Mouse (Mus musculus): Measurements from ENCODE around the gene Pde4c. TPM values are rescaled to one million over a fixed set of nuclear protein-coding genes. Genes with fewer than 3 reads are reported as not detected.
A peak's percentile ranks its signal among the peaks of the same experiment; 100 is the strongest.

Pde4c gene
- polyA plus RNA-seq, 1 experiment from 2014 or later = 0.19 TPM

DNA sequence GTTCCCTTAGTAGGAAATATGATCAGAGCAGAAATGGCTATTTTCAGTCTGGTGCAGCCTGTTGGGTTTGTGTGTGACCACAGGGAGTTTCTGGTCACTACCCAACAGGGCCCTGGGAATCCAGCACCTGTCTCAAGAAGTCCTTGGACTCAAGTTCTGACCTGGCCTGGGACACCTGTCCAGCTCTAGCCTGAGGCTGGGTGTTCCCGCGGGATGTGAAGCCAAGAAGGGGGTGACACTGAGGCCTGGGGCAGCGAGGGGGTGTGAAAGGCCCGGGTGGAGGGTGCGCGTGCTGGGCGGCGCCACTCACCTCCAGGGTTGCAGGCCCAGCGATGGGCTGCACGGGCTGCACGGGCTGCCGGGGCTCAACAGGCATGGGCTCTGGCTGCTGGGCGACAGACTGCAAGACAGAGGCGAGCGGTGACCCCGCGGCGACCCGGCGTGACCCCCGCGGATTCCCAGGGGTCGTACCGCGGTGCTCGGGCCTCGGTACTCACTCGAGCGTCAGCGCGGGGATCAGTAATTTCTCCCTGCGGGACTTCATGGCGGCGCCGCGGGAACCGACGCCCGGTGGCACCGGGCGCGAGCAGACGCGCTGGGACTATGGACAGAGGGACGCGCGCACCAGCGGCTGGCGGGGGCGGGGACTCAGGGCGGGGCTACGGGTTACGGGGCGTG lies 73.0 kb downstream of the Pde4c start:
- H3K27me3 ChIP-seq = peaks cover 61% of the 10 kb centered on the region
- ATAC-seq (replicated peaks; ENCODE audit: insufficient number of reproducible peaks, insufficient read depth, low FRiP score, low read depth) = no peak
- no peaks in the 10 kb centered on the region for H3K9me3 ChIP-seq (replicated peaks)
- peaks cover 27% of the 10 kb centered on the region for H3K4me1 ChIP-seq (replicated peaks)
- no peak overlapping the region for H3K27ac ChIP-seq
- WGBS = 4% methylated on average over 54 of the region's 54 CpGs
- peak overlapping the region; percentile 60 for H3K4me3 ChIP-seq
- H3K4me2 ChIP-seq = peak overlapping the region; percentile 91
- no peaks in the 10 kb centered on the region for H3K36me3 ChIP-seq
- peak overlapping the region; percentile 57 for H3K9ac ChIP-seq

DNA sequence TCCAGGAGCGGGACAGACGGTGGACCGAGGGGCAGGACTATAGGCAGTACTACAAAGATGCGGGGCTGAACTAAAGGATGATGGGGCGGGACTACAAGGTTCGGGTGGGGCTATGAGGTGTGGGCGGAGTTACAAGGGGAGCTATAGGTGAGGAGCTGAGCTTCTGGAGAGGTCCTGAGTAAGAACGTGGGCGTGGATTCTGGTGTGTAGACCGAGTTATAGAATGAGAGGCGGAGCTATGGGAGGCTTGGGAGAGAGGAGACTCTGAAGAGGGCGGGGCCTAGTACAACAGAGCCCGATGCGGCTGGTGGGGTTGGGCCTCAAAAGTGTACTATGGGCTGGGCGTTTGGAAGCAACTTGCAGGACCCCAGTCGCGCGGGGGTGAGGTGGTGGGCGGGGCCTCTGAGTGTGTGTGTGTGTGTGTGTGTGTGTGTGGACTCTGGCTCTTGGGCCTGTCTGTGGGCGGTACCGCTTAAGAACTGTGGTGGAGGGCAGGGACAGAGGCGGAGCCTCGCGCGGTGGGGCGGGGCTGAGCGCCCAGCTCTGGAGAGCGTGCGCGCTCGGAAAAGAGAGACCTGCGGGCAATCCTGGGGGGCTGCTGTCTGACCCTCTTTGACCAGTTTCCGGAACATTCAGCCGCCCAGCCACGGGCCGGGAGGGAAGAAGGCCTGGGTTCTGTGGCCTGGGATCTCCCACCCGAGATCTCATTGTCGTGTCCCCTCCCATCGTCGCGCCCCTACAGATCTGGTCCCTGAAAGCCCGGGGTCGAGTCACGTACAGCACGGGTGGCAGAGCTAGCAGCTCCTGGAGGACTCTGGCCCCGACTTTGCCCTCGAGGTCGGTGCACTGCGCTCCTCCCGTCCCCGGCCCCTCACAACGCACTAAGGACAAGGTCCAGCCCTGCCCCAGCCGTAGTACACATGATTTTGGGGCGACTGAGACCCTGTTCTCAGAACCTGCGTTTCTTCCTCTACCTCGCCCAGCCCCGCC lies 73.9 kb downstream of the Pde4c start:
- peak overlapping the region; percentile 51 for H3K9ac ChIP-seq
- under 1% methylated on average over 57 of the region's 57 CpGs for WGBS
- H3K4me3 ChIP-seq = peak overlapping the region; percentile 60
- H3K4me1 ChIP-seq (replicated peaks) = peaks cover 23% of the 10 kb centered on the region
- H3K27ac ChIP-seq = 0 out of 2 replicates have a peak overlapping the region, but pooled peaks have one; percentile 14
- H3K27me3 ChIP-seq = peaks cover 69% of the 10 kb centered on the region
- ATAC-seq (replicated peaks; ENCODE audit: insufficient number of reproducible peaks, insufficient read depth, low FRiP score, low read depth) = peak; percentile 84
- no peaks in the 10 kb centered on the region for H3K36me3 ChIP-seq
- no peaks in the 10 kb centered on the region for H3K9me3 ChIP-seq (replicated peaks)
- peak overlapping the region; percentile 91 for H3K4me2 ChIP-seq

DNA sequence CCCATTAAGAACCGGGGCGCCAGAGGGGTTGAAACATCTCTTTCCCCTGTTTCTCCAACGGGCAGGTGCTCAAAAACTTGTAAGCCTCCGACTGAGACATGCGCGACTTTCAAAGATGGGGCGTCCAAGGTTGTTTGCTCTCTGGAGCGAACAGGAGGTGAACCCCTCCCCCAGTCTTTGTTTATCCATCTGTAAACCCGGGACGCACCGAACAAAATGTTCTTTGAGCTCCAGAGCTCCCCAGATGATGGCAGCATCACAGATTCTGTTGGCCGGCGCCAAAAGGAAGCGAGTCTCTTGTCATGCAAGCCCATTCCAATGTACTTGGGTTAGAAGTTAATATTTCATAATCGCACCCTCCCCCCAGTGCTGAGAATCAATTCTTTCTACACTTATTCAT lies 74.8 kb downstream of the Pde4c start:
- 19% methylated on average over 15 of the region's 15 CpGs for WGBS
- Histone ChIP-seq H3K27me3 (peaks cover 71% of the 10 kb centered on the region), H3K9ac (peak overlapping the region; percentile 51; the same call in 1 of the 2 replicates), H3K9me3 (replicated peaks) (no peaks in the 10 kb centered on the region), H3K4me2 (peak overlapping the region; percentile 91), H3K36me3 (no peaks in the 10 kb centered on the region), H3K27ac (no peak overlapping the region), H3K4me1 (replicated peaks) (peaks cover 16% of the 10 kb centered on the region), H3K4me3 (peak overlapping the region; percentile 60)
- ATAC-seq (replicated peaks; ENCODE audit: insufficient number of reproducible peaks, insufficient read depth, low FRiP score, low read depth) = no peak

DNA sequence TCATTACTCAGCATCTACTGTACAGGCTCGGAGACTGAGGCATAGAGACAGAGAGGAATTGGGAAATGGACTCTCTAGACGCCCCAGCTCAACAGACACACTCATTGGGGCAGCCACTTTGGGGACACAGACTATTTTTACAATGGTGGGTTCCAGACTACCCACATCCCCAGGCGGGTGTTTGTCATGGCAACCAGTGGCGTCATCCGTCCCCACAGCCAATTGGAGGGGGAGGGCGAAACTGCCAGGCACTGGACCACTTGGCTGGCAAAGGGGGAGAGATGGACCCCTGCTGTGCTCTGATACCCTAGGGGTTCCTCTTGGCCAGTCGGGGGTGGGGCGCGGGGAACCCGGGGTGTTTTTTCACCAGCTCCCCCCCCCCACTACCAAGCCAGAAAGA lies 77.1 kb downstream of the Pde4c start:
- ATAC-seq (replicated peaks; ENCODE audit: insufficient number of reproducible peaks, insufficient read depth, low FRiP score, low read depth) = no peak

More for the DNA sequence above, 77.1 kb downstream of the Pde4c start:
- H3K9me3 ChIP-seq (replicated peaks) = no peaks in the 10 kb centered on the region
- 54% methylated on average over 10 of the region's 10 CpGs for WGBS
- peaks cover 76% of the 10 kb centered on the region for H3K27me3 ChIP-seq
- H3K4me3 ChIP-seq = no peak overlapping the region
- H3K9ac ChIP-seq = no peak overlapping the region
- H3K36me3 ChIP-seq = no peaks in the 10 kb centered on the region
- no peak overlapping the region for H3K4me2 ChIP-seq
- peaks cover 30% of the 10 kb centered on the region for H3K4me1 ChIP-seq (replicated peaks)
- H3K27ac ChIP-seq = no peak overlapping the region

Small RNA genes within 50 kb of the gene (microRNA-seq; reads per million reads assigned to microRNA genes)
- 0.84 reads per million for gene Mir7240

Other genes starting within 250 kb of the Pde4c start
- gene Klhl26, start 246.8 kb upstream of the Pde4c start, polyA plus RNA-seq (2015; fragmentation: Nextera tagmentation; extraction: Ambion mirVana) = 8.7 and 12.7 TPM in 2 replicates
- gene Tmem59l, start 236.4 kb upstream of the Pde4c start, polyA plus RNA-seq (2015; fragmentation: Nextera tagmentation; extraction: Ambion mirVana) = 0.24 and 0.96 TPM in 2 replicates
- 3.8 and 11.1 TPM in 2 replicates for gene Crlf1, start 230.6 kb upstream of the Pde4c start, polyA plus RNA-seq (2015; fragmentation: Nextera tagmentation; extraction: Ambion mirVana)
- 116 and 117 TPM in 2 replicates for gene Rex1bd, start 217.0 kb upstream of the Pde4c start, polyA plus RNA-seq (2015; fragmentation: Nextera tagmentation; extraction: Ambion mirVana)
- gene Uba52, start 212.9 kb upstream of the Pde4c start, polyA plus RNA-seq (2015; fragmentation: Nextera tagmentation; extraction: Ambion mirVana) = 684 and 768 TPM in 2 replicates
- gene Fkbp8, start 196.0 kb upstream of the Pde4c start, polyA plus RNA-seq (2015; fragmentation: Nextera tagmentation; extraction: Ambion mirVana) = 203 and 274 TPM in 2 replicates
- 64.5 and 68.8 TPM in 2 replicates for gene Kxd1, start 195.8 kb upstream of the Pde4c start, polyA plus RNA-seq (2015; fragmentation: Nextera tagmentation; extraction: Ambion mirVana)
- 10.8 and 15.0 TPM in 2 replicates for gene Ell, start 184.3 kb upstream of the Pde4c start, polyA plus RNA-seq (2015; fragmentation: Nextera tagmentation; extraction: Ambion mirVana)
- gene Isyna1, start 129.3 kb upstream of the Pde4c start, polyA plus RNA-seq (2015; fragmentation: Nextera tagmentation; extraction: Ambion mirVana) = 92.9 and 121 TPM in 2 replicates
- 62.1 and 82.6 TPM in 2 replicates for gene Ssbp4, start 114.8 kb upstream of the Pde4c start, polyA plus RNA-seq (2015; fragmentation: Nextera tagmentation; extraction: Ambion mirVana)
- 1.4 and 3.4 TPM in 2 replicates for gene Lrrc25, start 107.6 kb upstream of the Pde4c start, polyA plus RNA-seq (2015; fragmentation: Nextera tagmentation; extraction: Ambion mirVana)
- 0.89 and 1.3 TPM in 2 replicates for gene Gdf15, start 91.3 kb upstream of the Pde4c start, polyA plus RNA-seq (2015; fragmentation: Nextera tagmentation; extraction: Ambion mirVana)
- gene Pgpep1, start 63.3 kb upstream of the Pde4c start, polyA plus RNA-seq (2015; fragmentation: Nextera tagmentation; extraction: Ambion mirVana) = 32.2 and 36.3 TPM in 2 replicates
- 256 and 281 TPM in 2 replicates for gene Lsm4, start 50.5 kb upstream of the Pde4c start, polyA plus RNA-seq (2015; fragmentation: Nextera tagmentation; extraction: Ambion mirVana)
- 79.8 and 89.0 TPM in 2 replicates for gene Jund, start 24.8 kb upstream of the Pde4c start, polyA plus RNA-seq (2015; fragmentation: Nextera tagmentation; extraction: Ambion mirVana)
- 0.04 TPM in 2 replicates for gene Iqcn, start 20.3 kb upstream of the Pde4c start, polyA plus RNA-seq (2015; fragmentation: Nextera tagmentation; extraction: Ambion mirVana)
- not detected in 2 replicates for gene Gm3336, start 5.2 kb upstream of the Pde4c start, polyA plus RNA-seq (2015; fragmentation: Nextera tagmentation; extraction: Ambion mirVana)
- gene Rab3a, start 31.0 kb downstream of the Pde4c start, polyA plus RNA-seq (2015; fragmentation: Nextera tagmentation; extraction: Ambion mirVana) = 21.0 and 25.5 TPM in 2 replicates
- 43.0 and 45.2 TPM in 2 replicates for gene Mpv17l2, start 37.2 kb downstream of the Pde4c start, polyA plus RNA-seq (2015; fragmentation: Nextera tagmentation; extraction: Ambion mirVana)
- gene Pik3r2, start 53.0 kb downstream of the Pde4c start, polyA plus RNA-seq (2015; fragmentation: Nextera tagmentation; extraction: Ambion mirVana) = 28.0 and 45.8 TPM in 2 replicates
- 5.0 and 11.1 TPM in 2 replicates for gene Mast3, start 81.3 kb downstream of the Pde4c start, polyA plus RNA-seq (2015; fragmentation: Nextera tagmentation; extraction: Ambion mirVana)
- gene Il12rb1, start 84.7 kb downstream of the Pde4c start, polyA plus RNA-seq (2015; fragmentation: Nextera tagmentation; extraction: Ambion mirVana) = 0.15 and 0.53 TPM in 2 replicates
- gene Arrdc2, start 116.0 kb downstream of the Pde4c start, polyA plus RNA-seq (2015; fragmentation: Nextera tagmentation; extraction: Ambion mirVana) = 2.8 and 4.0 TPM in 2 replicates
- gene Kcnn1, start 139.5 kb downstream of the Pde4c start, polyA plus RNA-seq (2015; fragmentation: Nextera tagmentation; extraction: Ambion mirVana) = 2.8 and 3.8 TPM in 2 replicates
- gene Ccdc124, start 150.2 kb downstream of the Pde4c start, polyA plus RNA-seq (2015; fragmentation: Nextera tagmentation; extraction: Ambion mirVana) = 79.7 and 84.1 TPM in 2 replicates
- gene Slc5a5, start 169.0 kb downstream of the Pde4c start, polyA plus RNA-seq (2015; fragmentation: Nextera tagmentation; extraction: Ambion mirVana) = 0.09 and 0.36 TPM in 2 replicates
- 2,542 and 2,612 TPM in 2 replicates for gene Rpl18a, start 173.7 kb downstream of the Pde4c start, polyA plus RNA-seq (2015; fragmentation: Nextera tagmentation; extraction: Ambion mirVana)
- 30.3 and 41.6 TPM in 2 replicates for gene Map1s, start 182.2 kb downstream of the Pde4c start, polyA plus RNA-seq (2015; fragmentation: Nextera tagmentation; extraction: Ambion mirVana)